Mouse (Mus musculus) embryonic facial prominence, embryonic 15.5 days (tissue): ENCODE data around the gene Pirt. TPM values are rescaled to one million over a fixed set of nuclear protein-coding genes. Genes with fewer than 3 reads are reported as not detected.

ENCODE experiments used
- polyA plus RNA-seq: library from polyadenylated mRNA; unstranded; fragments of >200 nt; fragmentation: Nextera tagmentation; extraction: Ambion mirVana; gene quantifications from 2 replicates; pipeline ENCODE4 v1.2.1, GENCODE M21; 2015

The Pirt gene
- polyA plus RNA-seq, 1 experiment from 2014 or later: 1.6 TPM

Other genes with a start within 250 kb of the Pirt start
- gene Tmem238l, start 44.7 kb downstream of the Pirt start, polyA plus RNA-seq: 0.21 and 0.37 TPM in 2 replicates
- gene Tmem220, start 113.2 kb downstream of the Pirt start, polyA plus RNA-seq: 1.9 and 2.2 TPM in 2 replicates
- 33.9 and 35.4 TPM in 2 replicates for gene Adprm, start 140.6 kb downstream of the Pirt start, polyA plus RNA-seq
- 16.7 and 17.0 TPM in 2 replicates for gene Sco1, start 140.7 kb downstream of the Pirt start, polyA plus RNA-seq
- gene Myh3, start 166.3 kb downstream of the Pirt start, polyA plus RNA-seq: 150 and 219 TPM in 2 replicates